Mouse (Mus musculus) frontal cortex, postnatal 36 days (tissue): Measurements from ENCODE around the gene D330020A13Rik.

Experiments
- DNase-seq, 2 experiments: peaks; one replicate each; pipeline ENCODE4 v3.0.0; 2022; ENCODE audit warnings: low spot score in 2 of 2

D330020A13Rik gene

GRCm38 (mm10) chr6:120294056-120294784 lies at the start of gene D330020A13Rik, which contains the start of gene B4galnt3:
TSS of gene D330020A13Rik (plus strand) at chr6:120294364.
TSS of gene B4galnt3 (minus strand) at chr6:120294559.
- peak; percentile 51 to 67 for DNase-seq

GRCm38 (mm10) chr6:120246676-120247075 lies 47.5 kb upstream of the D330020A13Rik start:
- no peak for DNase-seq

- no peak for DNase-seq
Measured at GRCm38 (mm10) chr6:120249831-120250230, 44.3 kb upstream of the D330020A13Rik start.

GRCm38 (mm10) chr6:120251010-120251409 lies 43.2 kb upstream of the D330020A13Rik start:
- no peak for DNase-seq

- no peak for DNase-seq
Measured at GRCm38 (mm10) chr6:120252741-120253140, 41.4 kb upstream of the D330020A13Rik start.

- DNase-seq: no peak
Measured at GRCm38 (mm10) chr6:120254640-120255039, 39.5 kb upstream of the D330020A13Rik start.

GRCm38 (mm10) chr6:120255144-120255543 lies 39.0 kb upstream of the D330020A13Rik start:
- DNase-seq: no peak

GRCm38 (mm10) chr6:120255701-120256100 lies 38.5 kb upstream of the D330020A13Rik start:
- DNase-seq: peak; percentile 17 to 51

GRCm38 (mm10) chr6:120256431-120256935 lies 37.7 kb upstream of the D330020A13Rik start:
- DNase-seq: no peak

GRCm38 (mm10) chr6:120259481-120259880 lies 34.7 kb upstream of the D330020A13Rik start:
- DNase-seq: no peak

- DNase-seq: no peak
Measured at GRCm38 (mm10) chr6:120262886-120263531, 31.2 kb upstream of the D330020A13Rik start.

GRCm38 (mm10) chr6:120263608-120264007 lies 30.6 kb upstream of the D330020A13Rik start:
- no peak for DNase-seq

GRCm38 (mm10) chr6:120264151-120264550 lies 30.0 kb upstream of the D330020A13Rik start:
- no peak for DNase-seq

- no peak for DNase-seq
Measured at GRCm38 (mm10) chr6:120274181-120274580, 20.0 kb upstream of the D330020A13Rik start.

- DNase-seq: peak in 1 of 2 experiments; percentile 8
Measured at GRCm38 (mm10) chr6:120274887-120275286, 19.3 kb upstream of the D330020A13Rik start.

- DNase-seq: no peak
Measured at GRCm38 (mm10) chr6:120275301-120275700, 18.9 kb upstream of the D330020A13Rik start.

- no peak for DNase-seq
Measured at GRCm38 (mm10) chr6:120276874-120277449, 17.2 kb upstream of the D330020A13Rik start.

- DNase-seq: no peak
Measured at GRCm38 (mm10) chr6:120287279-120287678, 6.9 kb upstream of the D330020A13Rik start.

GRCm38 (mm10) chr6:120288541-120288940 lies 5.6 kb upstream of the D330020A13Rik start:
- DNase-seq: no peak

GRCm38 (mm10) chr6:120289430-120289829 lies 4.7 kb upstream of the D330020A13Rik start:
- DNase-seq: no peak

GRCm38 (mm10) chr6:120291396-120292009 lies 2.7 kb upstream of the D330020A13Rik start:
- no peak for DNase-seq

- DNase-seq: peak in 1 of 2 experiments; percentile 54
Measured at GRCm38 (mm10) chr6:120294785-120295133, 595 bp downstream of the D330020A13Rik start.
